Mouse (Mus musculus) olfactory bulb, adult 2 months (tissue): ENCODE data around the gene Ttll5.

Experiments used
- CTCF ChIP-seq: fragments of 200-500 bp; IDR thresholded peaks from 2 replicates; pipeline ENCODE4 v1.5.1; 2012; ENCODE audit warnings: low read depth, mild to moderate bottlenecking, low read length, moderate library complexity; ENCODE audit not compliant: insufficient read depth
- POLR2A ChIP-seq: fragments of 200-500 bp; IDR thresholded peaks from 2 replicates; pipeline ENCODE4 v1.6.1; 2012; ENCODE audit warnings: mild to moderate bottlenecking, low read depth, low read length, moderate library complexity; ENCODE audit not compliant: insufficient read depth

GRCm38 (mm10) chr12:86075358-86075757 lies 250.9 kb downstream of the Ttll5 start:
- TF ChIP-seq CTCF (no peak), POLR2A (no peak)
